Mouse (Mus musculus): ENCODE results near the gene Bckdha. TPM values are rescaled to one million over a fixed set of nuclear protein-coding genes. Genes with fewer than 3 reads are reported as not detected.

Bckdha gene
- polyA plus RNA-seq, 1 experiment from 2014 or later, result 47.0 TPM

DNA sequence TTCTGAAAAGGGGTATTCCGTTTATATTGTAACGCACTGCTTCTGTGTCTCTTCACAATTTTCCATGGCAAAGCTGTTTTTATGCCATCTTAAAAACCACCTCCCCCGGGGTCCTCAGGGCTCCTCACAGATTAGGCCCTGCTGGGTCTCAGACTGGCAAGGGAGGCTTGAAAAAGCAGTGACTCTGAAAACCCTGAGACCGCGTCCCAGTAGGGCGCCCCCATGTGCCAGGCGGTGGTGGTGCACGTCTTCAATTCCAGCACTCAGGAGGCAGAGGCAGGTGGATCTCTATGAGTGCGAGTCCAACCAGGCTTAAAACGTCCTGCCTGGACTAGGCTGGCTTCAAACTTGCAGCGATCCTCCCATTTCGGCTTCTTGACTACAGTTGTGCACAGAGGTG lies 42.0 kb upstream of the Bckdha start:
- H3K9me3 ChIP-seq (ENCODE audit: control insufficient read depth, low read length), result peaks cover 5% of the 10 kb centered on the region; the same call in 1 of the 2 replicates
- DNase-seq (ENCODE audit: low spot score), result no peak
- no peak overlapping the region for H3K4me3 ChIP-seq (ENCODE audit: low read depth, low read length)
- H3K9ac ChIP-seq (ENCODE audit: low read depth, low read length), result no peak overlapping the region
- no peak for ATAC-seq (ENCODE audit: low read depth)
- H3K36me3 ChIP-seq (ENCODE audit: control insufficient read depth, insufficient read depth, low read length), result 0 out of 2 replicates have a peak, but pooled peaks cover 11% of the 10 kb centered on the region
- H3K4me1 ChIP-seq (ENCODE audit: control insufficient read depth, insufficient read depth, low read length), result 0 out of 2 replicates have a peak, but pooled peaks cover 3% of the 10 kb centered on the region
- H3K27ac ChIP-seq (replicated peaks; ENCODE audit: low read depth, low read length), result no peak overlapping the region
- WGBS, result 74% methylated on average over 12 of the region's 12 CpGs
- H3K27me3 ChIP-seq (replicated peaks; ENCODE audit: control insufficient read depth, insufficient read depth, low read length), result 0 out of 2 replicates have a peak, but pooled peaks cover 5% of the 10 kb centered on the region
- H3K4me2 ChIP-seq (ENCODE audit: low read depth, low read length), result no peak overlapping the region

DNA sequence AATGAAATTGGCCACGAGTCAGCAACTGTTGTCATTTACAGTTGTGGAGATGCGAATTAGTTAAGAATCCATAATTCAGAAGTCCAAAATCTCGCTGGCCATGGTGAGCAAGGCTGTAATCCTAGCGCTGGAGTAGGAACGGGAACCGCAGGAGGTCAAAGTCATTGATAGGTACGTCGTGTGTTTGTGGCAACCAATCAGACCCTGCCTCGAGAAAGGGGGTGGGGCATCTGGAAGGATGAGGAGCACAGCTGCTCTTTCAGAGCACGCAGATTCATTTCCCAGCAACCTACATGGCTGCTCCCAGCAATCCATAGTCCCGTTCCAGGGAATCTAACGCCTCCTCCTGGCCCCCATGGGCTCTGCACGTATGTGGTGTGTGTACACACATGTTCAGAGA lies 41.1 kb upstream of the Bckdha start:
- ATAC-seq (ENCODE audit: low read depth), result no peak
- Histone ChIP-seq H3K4me3 (ENCODE audit: low read depth, low read length) (no peak overlapping the region), H3K4me1 (ENCODE audit: control insufficient read depth, insufficient read depth, low read length) (0 out of 2 replicates have a peak, but pooled peaks cover 3% of the 10 kb centered on the region), H3K4me2 (ENCODE audit: low read depth, low read length) (no peak overlapping the region), H3K27me3 (replicated peaks; ENCODE audit: control insufficient read depth, insufficient read depth, low read length) (0 out of 2 replicates have a peak, but pooled peaks cover 5% of the 10 kb centered on the region), H3K9ac (ENCODE audit: low read depth, low read length) (no peak overlapping the region), H3K9me3 (ENCODE audit: control insufficient read depth, low read length) (peaks cover 5% of the 10 kb centered on the region; the same call in 1 of the 2 replicates), H3K36me3 (ENCODE audit: control insufficient read depth, insufficient read depth, low read length) (0 out of 2 replicates have a peak, but pooled peaks cover 11% of the 10 kb centered on the region), H3K27ac (replicated peaks; ENCODE audit: low read depth, low read length) (no peak overlapping the region)
- 51% methylated on average over 13 of the region's 13 CpGs for WGBS
- DNase-seq (ENCODE audit: low spot score), result no peak

DNA sequence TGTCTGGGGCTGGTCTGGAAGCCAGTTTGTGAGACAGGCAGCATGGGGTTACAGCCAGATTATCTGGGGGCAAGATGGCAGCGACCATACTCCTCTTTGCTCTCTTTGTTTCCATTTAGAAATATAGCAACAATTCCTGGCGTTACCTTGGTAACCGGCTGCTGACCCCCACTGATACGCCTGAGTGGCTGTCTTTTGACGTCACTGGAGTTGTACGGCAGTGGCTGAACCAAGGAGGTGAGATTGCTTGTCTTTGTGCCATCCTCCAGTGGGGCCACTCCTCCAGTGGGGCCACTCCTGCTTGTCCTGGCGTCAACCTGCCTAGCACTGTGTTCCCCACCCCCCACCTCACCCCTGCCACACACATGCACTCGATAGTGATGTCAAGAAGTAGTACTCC lies 35.3 kb upstream of the Bckdha start:
- no peak overlapping the region for H3K9ac ChIP-seq (ENCODE audit: low read depth, low read length)
- H3K27ac ChIP-seq (replicated peaks; ENCODE audit: low read depth, low read length), result no peak overlapping the region
- H3K27me3 ChIP-seq (replicated peaks; ENCODE audit: control insufficient read depth, insufficient read depth, low read length), result peaks cover 13% of the 10 kb centered on the region
- WGBS, result 62% methylated on average over 8 of the region's 8 CpGs
- H3K9me3 ChIP-seq (ENCODE audit: control insufficient read depth, low read length), result 0 out of 2 replicates have a peak, but pooled peaks cover 3% of the 10 kb centered on the region
- no peaks in the 10 kb centered on the region for H3K36me3 ChIP-seq (ENCODE audit: control insufficient read depth, insufficient read depth, low read length)
- no peak overlapping the region for H3K4me3 ChIP-seq (ENCODE audit: low read depth, low read length)
- H3K4me2 ChIP-seq (ENCODE audit: low read depth, low read length), result no peak overlapping the region
- ATAC-seq (ENCODE audit: low read depth) (no peak), DNase-seq (ENCODE audit: low spot score) (no peak)
- H3K4me1 ChIP-seq (ENCODE audit: control insufficient read depth, insufficient read depth, low read length), result peaks cover 5% of the 10 kb centered on the region; the same call in 1 of the 2 replicates

DNA sequence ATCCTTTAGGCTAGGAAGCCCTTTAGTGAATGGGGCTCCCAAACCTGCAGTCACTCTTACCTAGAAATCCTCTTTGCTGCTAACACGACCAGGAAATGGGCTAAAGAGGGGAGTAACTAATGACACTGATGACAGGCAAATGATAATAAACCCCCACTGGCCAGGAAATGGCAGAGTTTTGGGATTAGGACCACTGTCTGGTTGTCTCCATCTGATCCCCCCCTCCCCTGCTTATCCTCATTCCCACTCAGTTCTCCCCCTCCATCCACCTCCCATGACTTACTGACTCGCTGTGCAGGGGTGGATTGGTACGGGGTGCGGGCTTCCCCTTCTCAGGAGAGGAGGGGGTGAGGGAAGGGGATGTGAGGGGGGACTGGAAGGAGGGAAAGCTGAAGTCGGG lies 31.3 kb upstream of the Bckdha start:
- DNase-seq (ENCODE audit: low spot score), result no peak
- WGBS, result 32% methylated on average over 5 of the region's 5 CpGs
- Histone ChIP-seq H3K27me3 (replicated peaks; ENCODE audit: control insufficient read depth, insufficient read depth, low read length) (peaks cover 46% of the 10 kb centered on the region), H3K9ac (ENCODE audit: low read depth, low read length) (no peak overlapping the region), H3K9me3 (ENCODE audit: control insufficient read depth, low read length) (0 out of 2 replicates have a peak, but pooled peaks cover 3% of the 10 kb centered on the region), H3K27ac (replicated peaks; ENCODE audit: low read depth, low read length) (no peak overlapping the region), H3K4me1 (ENCODE audit: control insufficient read depth, insufficient read depth, low read length) (peaks cover 23% of the 10 kb centered on the region; the same call in 1 of the 2 replicates), H3K36me3 (ENCODE audit: control insufficient read depth, insufficient read depth, low read length) (no peaks in the 10 kb centered on the region), H3K4me2 (ENCODE audit: low read depth, low read length) (peak overlapping the region; percentile 90), H3K4me3 (ENCODE audit: low read depth, low read length) (peak overlapping the region; percentile 73; the same call in 1 of the 2 replicates)
- ATAC-seq (ENCODE audit: low read depth), result no peak

DNA sequence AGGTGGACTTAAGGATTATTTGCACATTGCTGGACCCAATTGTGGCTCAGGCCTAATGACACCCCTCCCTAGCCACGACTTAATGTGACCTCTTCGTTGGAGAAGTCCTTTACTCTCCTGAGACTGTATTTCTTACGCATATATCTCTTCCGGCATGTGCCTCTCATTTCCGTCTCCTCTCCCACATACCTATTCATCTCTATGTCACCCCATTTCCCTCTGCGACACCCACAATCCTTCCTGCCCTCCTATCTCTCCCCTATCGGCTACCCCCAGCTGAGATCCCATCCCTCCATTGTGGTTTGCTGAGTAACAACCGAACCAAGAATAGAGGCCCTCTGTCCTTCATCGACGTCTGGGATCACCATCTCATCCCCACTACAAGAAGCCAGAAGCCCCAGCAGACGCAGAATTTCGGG lies 30.8 kb upstream of the Bckdha start:
- Histone ChIP-seq H3K9me3 (ENCODE audit: control insufficient read depth, low read length) (0 out of 2 replicates have a peak, but pooled peaks cover 3% of the 10 kb centered on the region), H3K9ac (ENCODE audit: low read depth, low read length) (peak overlapping the region; percentile 76; the same call in 1 of the 2 replicates), H3K4me2 (ENCODE audit: low read depth, low read length) (peak overlapping the region; percentile 90), H3K27me3 (replicated peaks; ENCODE audit: control insufficient read depth, insufficient read depth, low read length) (peaks cover 46% of the 10 kb centered on the region), H3K4me3 (ENCODE audit: low read depth, low read length) (peak overlapping the region; percentile 73), H3K27ac (replicated peaks; ENCODE audit: low read depth, low read length) (no peak overlapping the region), H3K4me1 (ENCODE audit: control insufficient read depth, insufficient read depth, low read length) (peaks cover 23% of the 10 kb centered on the region; the same call in 1 of the 2 replicates), H3K36me3 (ENCODE audit: control insufficient read depth, insufficient read depth, low read length) (no peaks in the 10 kb centered on the region)
- WGBS, result 11% methylated on average over 12 of the region's 12 CpGs
- no peak for ATAC-seq (ENCODE audit: low read depth)
- DNase-seq (ENCODE audit: low spot score), result no peak

DNA sequence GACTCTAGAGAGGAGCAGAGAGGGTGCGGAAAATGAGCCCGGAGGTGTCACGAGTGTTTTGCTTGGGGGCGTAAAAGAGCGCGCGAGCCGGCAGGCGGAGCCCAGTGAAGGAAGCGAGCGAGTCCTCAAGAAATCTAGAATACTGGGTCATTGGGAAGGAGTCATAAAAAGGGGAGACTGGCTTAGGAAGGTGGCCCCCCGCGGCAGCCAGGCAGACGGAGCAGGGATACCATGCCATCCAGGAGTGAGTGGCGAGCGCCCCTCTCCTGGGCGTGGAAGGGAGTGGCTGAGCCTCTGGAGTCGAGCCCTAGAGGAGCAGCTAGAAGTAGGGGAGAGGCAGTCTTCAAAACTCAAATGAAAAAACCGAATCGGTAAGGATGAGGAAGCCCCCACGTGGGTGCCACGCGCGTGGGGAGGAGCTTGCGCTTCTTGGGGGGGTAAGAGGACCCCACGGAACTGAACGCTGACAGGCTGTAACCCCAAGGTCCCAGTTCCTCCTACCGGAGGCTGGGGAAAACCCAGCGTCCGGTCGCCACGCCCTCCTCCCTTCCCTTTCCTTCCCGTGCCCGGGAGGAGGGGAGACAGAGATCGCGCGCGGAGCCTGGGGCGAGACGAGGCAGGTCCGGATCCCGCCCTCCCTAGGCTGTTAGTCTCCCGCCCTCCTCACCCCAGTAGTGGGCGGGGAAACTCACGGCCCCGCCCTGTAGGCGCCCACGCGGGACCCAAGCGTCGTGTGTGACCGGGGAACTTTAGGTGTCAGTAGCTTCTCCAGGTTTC lies 30.2 kb upstream of the Bckdha start:
- DNase-seq (ENCODE audit: low spot score), result peak; percentile 77
- Histone ChIP-seq H3K36me3 (ENCODE audit: control insufficient read depth, insufficient read depth, low read length) (no peaks in the 10 kb centered on the region), H3K9ac (ENCODE audit: low read depth, low read length) (peak overlapping the region; percentile 76), H3K9me3 (ENCODE audit: control insufficient read depth, low read length) (0 out of 2 replicates have a peak, but pooled peaks cover 3% of the 10 kb centered on the region), H3K27me3 (replicated peaks; ENCODE audit: control insufficient read depth, insufficient read depth, low read length) (peaks cover 46% of the 10 kb centered on the region), H3K27ac (replicated peaks; ENCODE audit: low read depth, low read length) (0 out of 2 replicates have a peak overlapping the region, but pooled peaks have one; percentile 6), H3K4me2 (ENCODE audit: low read depth, low read length) (peak overlapping the region; percentile 90), H3K4me1 (ENCODE audit: control insufficient read depth, insufficient read depth, low read length) (peaks cover 23% of the 10 kb centered on the region; the same call in 1 of the 2 replicates), H3K4me3 (ENCODE audit: low read depth, low read length) (peak overlapping the region; percentile 73)
- under 1% methylated on average over 39 of the region's 52 CpGs for WGBS
- peak; percentile 32; the same call in 1 of the 2 replicates for ATAC-seq (ENCODE audit: low read depth)

DNA sequence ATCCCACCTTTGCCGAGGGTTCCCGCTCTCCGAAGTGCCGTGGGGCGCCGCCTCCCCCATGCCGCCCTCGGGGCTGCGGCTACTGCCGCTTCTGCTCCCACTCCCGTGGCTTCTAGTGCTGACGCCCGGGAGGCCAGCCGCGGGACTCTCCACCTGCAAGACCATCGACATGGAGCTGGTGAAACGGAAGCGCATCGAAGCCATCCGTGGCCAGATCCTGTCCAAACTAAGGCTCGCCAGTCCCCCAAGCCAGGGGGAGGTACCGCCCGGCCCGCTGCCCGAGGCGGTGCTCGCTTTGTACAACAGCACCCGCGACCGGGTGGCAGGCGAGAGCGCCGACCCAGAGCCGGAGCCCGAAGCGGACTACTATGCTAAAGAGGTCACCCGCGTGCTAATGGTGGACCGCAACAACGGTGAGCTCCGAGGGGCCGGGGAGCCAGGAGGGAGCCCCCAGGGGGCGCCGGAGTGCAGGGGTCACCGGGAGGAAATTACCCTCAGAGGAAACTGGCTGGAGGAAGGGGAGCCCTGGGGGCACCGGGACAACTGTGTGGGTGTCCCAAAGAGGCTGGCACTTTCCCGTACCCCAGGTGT lies 29.1 kb upstream of the Bckdha start:
- H3K27ac ChIP-seq (replicated peaks; ENCODE audit: low read depth, low read length), result no peak overlapping the region; the same call in 1 of the 2 replicates
- H3K9ac ChIP-seq (ENCODE audit: low read depth, low read length), result peak overlapping the region; percentile 76
- peak overlapping the region; percentile 73 for H3K4me3 ChIP-seq (ENCODE audit: low read depth, low read length)
- peak overlapping the region; percentile 90 for H3K4me2 ChIP-seq (ENCODE audit: low read depth, low read length)
- peaks cover 23% of the 10 kb centered on the region; the same call in 1 of the 2 replicates for H3K4me1 ChIP-seq (ENCODE audit: control insufficient read depth, insufficient read depth, low read length)
- H3K36me3 ChIP-seq (ENCODE audit: control insufficient read depth, insufficient read depth, low read length), result no peaks in the 10 kb centered on the region
- WGBS, result under 1% methylated on average over 39 of the region's 47 CpGs
- no peaks in the 10 kb centered on the region for H3K9me3 ChIP-seq (ENCODE audit: control insufficient read depth, low read length)
- peaks cover 46% of the 10 kb centered on the region for H3K27me3 ChIP-seq (replicated peaks; ENCODE audit: control insufficient read depth, insufficient read depth, low read length)
- no peak for DNase-seq (ENCODE audit: low spot score)
- ATAC-seq (ENCODE audit: low read depth), result no peak; the same call in 1 of the 2 replicates

DNA sequence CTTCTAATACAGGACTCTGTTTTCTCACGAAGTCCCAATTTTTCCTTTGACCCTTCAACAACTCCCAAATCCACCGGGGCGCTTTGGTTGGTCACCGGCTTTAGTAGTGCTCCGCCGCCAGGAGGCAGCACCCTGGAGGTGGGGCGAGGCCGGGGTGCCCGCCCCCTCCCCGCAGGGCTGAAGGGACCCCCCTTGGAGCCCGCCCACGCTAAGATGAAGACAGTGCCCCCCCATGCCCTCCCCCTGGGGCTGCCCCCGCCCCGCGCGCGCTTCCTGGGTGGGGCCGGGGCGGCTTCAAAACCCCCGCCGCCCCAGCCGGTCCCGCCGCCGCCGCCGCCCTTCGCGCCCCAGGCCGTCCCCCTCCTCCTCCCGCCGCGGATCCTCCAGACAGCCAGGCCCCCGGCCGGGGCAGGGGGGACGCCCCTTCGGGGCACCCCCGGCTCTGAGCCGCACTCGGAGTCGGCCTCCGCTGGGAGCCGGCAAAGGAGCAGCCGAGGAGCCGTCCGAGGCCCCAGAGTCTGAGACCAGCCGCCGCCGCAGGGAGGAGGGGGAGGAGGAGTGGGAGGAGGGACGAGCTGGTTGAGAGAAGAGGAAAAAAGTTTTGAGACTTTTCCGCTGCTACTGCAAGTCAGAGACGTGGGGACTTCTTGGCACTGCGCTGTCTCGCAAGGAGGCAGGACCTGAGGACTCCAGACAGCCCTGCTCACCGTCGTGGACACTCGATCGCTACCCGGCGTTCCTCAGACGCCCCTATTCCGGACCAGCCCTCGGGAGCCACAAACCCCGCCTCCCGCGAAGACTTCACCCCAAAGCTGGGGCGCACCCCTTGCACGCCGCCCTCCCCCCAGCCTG lies 28.1 kb upstream of the Bckdha start, which contains the start of gene Tgfb1:
Tgfb1 (plus strand) TSS at position 323 of the 852 bp plus-strand sequence.
- Histone ChIP-seq H3K9me3 (ENCODE audit: control insufficient read depth, low read length) (no peaks in the 10 kb centered on the region), H3K27me3 (replicated peaks; ENCODE audit: control insufficient read depth, insufficient read depth, low read length) (peaks cover 46% of the 10 kb centered on the region), H3K36me3 (ENCODE audit: control insufficient read depth, insufficient read depth, low read length) (no peaks in the 10 kb centered on the region), H3K4me3 (ENCODE audit: low read depth, low read length) (peak within 1 kb of the TSS; percentile 73), H3K27ac (replicated peaks; ENCODE audit: low read depth, low read length) (peak within 1 kb of the TSS; percentile 65), H3K9ac (ENCODE audit: low read depth, low read length) (peak within 1 kb of the TSS; percentile 76), H3K4me1 (ENCODE audit: control insufficient read depth, insufficient read depth, low read length) (peaks cover 23% of the 10 kb centered on the region; the same call in 1 of the 2 replicates), H3K4me2 (ENCODE audit: low read depth, low read length) (peak within 1 kb of the TSS; percentile 90)
- ATAC-seq (ENCODE audit: low read depth), result peak; percentile 37
- under 1% methylated on average over 27 of the region's 69 CpGs for WGBS
- DNase-seq (ENCODE audit: low spot score), result peak; percentile 77

All from embryonic facial prominence, embryonic 14.5 days (tissue).